Mouse (Mus musculus) gastrocnemius, adult 2 months (tissue): ENCODE measurements around the gene Fgfr2. TPM values are rescaled to one million over a fixed set of nuclear protein-coding genes. Genes with fewer than 3 reads are reported as not detected.

ENCODE experiments used
- DNase-seq: peaks from one replicate; pipeline ENCODE4 v3.0.0; 2022
- H3K27ac ChIP-seq: fragments of 200-600 bp; 2 replicates; pipeline ENCODE4 v1.8.1; 2022; ENCODE audit warnings: mild to moderate bottlenecking
- H3K4me3 ChIP-seq: fragments of 200-600 bp; 2 replicates; pipeline ENCODE4 v1.8.1; 2022; ENCODE audit warnings: mild to moderate bottlenecking, moderate library complexity
- CTCF ChIP-seq: fragments of 200-600 bp; IDR thresholded peaks from 2 replicates; pipeline ENCODE4 v1.8.1; 2022; ENCODE audit warnings: antibody characterized with exemption, mild to moderate bottlenecking, moderate library complexity
- intact Hi-C: fragments of 180-260 bp; cut with DNase I; formaldehyde crosslinking; loops from one replicate; pipeline ENCODE4 v1.15.1; 2025
- total RNA-seq, 2 experiments: library from RNA; stranded (reverse); gene quantifications; 2 replicates each; pipeline ENCODE4 v1.2.3; 2021

The Fgfr2 gene
- total RNA-seq, 2 experiments from 2014 or later = 0.15 to 0.33 TPM

- Histone ChIP-seq H3K27ac (no peak overlapping the region), H3K4me3 (no peak overlapping the region)
- no peak for DNase-seq
- TF ChIP-seq CTCF = no peak
- intact Hi-C loops = no loop called here
Measured at GRCm38 (mm10) chr7:130793671-130794070, 2329.5 kb downstream of the Fgfr2 start.

GRCm38 (mm10) chr7:130789456-130789855 lies 2333.7 kb downstream of the Fgfr2 start:
- intact Hi-C loops = no loop called here
- no peak for DNase-seq
- TF ChIP-seq CTCF = no peak
- Histone ChIP-seq H3K4me3 (no peak overlapping the region), H3K27ac (no peak overlapping the region)

- DNase-seq = no peak
- no peak overlapping the region for H3K27ac ChIP-seq
- H3K4me3 ChIP-seq = no peak overlapping the region
- TF ChIP-seq CTCF = no peak
- intact Hi-C loops = no loop called here
Measured at GRCm38 (mm10) chr7:130788950-130789349, 2334.2 kb downstream of the Fgfr2 start.

- H3K4me3 ChIP-seq = no peak overlapping the region
- TF ChIP-seq CTCF = no peak
- H3K27ac ChIP-seq = no peak overlapping the region
- intact Hi-C loops = no loop called here
- DNase-seq = no peak
Measured at GRCm38 (mm10) chr7:130787537-130787936, 2335.6 kb downstream of the Fgfr2 start.

- intact Hi-C loops = no loop called here
- no peak for TF ChIP-seq CTCF
Measured at GRCm38 (mm10) chr7:130786708-130787107, 2336.4 kb downstream of the Fgfr2 start.

GRCm38 (mm10) chr7:130785923-130786575 lies 2337.1 kb downstream of the Fgfr2 start:
- no peak for TF ChIP-seq CTCF
- peak overlapping the region; percentile 29; the same call in 1 of the 2 replicates for H3K27ac ChIP-seq
- H3K4me3 ChIP-seq = no peak overlapping the region
- DNase-seq = no peak
- intact Hi-C loops = no loop called here

More at GRCm38 (mm10) chr7:130786708-130787107, 2336.4 kb downstream of the Fgfr2 start:
- no peak for DNase-seq
- Histone ChIP-seq H3K27ac (peak overlapping the region; percentile 29; the same call in 1 of the 2 replicates), H3K4me3 (no peak overlapping the region)

GRCm38 (mm10) chr7:130782501-130783050 lies 2340.6 kb downstream of the Fgfr2 start:
- no peak for TF ChIP-seq CTCF
- intact Hi-C loops = no loop called here
- Histone ChIP-seq H3K4me3 (no peak overlapping the region), H3K27ac (peak overlapping the region; percentile 78)
- DNase-seq = peak; percentile 51

- intact Hi-C loops = no loop called here
- H3K27ac ChIP-seq = peak overlapping the region; percentile 78
- no peak overlapping the region for H3K4me3 ChIP-seq
- peak; percentile 76 for DNase-seq
- no peak for TF ChIP-seq CTCF
Measured at GRCm38 (mm10) chr7:130780866-130781419, 2342.2 kb downstream of the Fgfr2 start.

GRCm38 (mm10) chr7:130773914-130774630 lies 2349.1 kb downstream of the Fgfr2 start, which contains the start of gene Btbd16:
Gene Btbd16, plus strand, starts transcription at chr7:130774069.
- intact Hi-C loops = loop anchor here (1.0 to 10.0 kb wide), 3 partner anchors 53 to 271 kb away; no protein-coding TSS in a partner anchor
- H3K4me3 ChIP-seq = no peak within 1 kb of the TSS
- no peak within 1 kb of the TSS for H3K27ac ChIP-seq
- no peak for TF ChIP-seq CTCF
- no peak for DNase-seq

GRCm38 (mm10) chr7:130773171-130773830 lies 2349.8 kb downstream of the Fgfr2 start:
- peak; percentile 81 for TF ChIP-seq CTCF
- DNase-seq = peak; percentile 56
- H3K27ac ChIP-seq = no peak overlapping the region
- no peak overlapping the region for H3K4me3 ChIP-seq
- intact Hi-C loops = loop anchor here (1.0 to 10.0 kb wide), 3 partner anchors 54 to 272 kb away; no protein-coding TSS in a partner anchor

- Histone ChIP-seq H3K27ac (peak overlapping the region; percentile 48; the same call in 1 of the 2 replicates), H3K4me3 (no peak overlapping the region)
- intact Hi-C loops = loop anchor here (5.0 to 10.0 kb wide), 2 partner anchors 57 to 274 kb away; no protein-coding TSS in a partner anchor
- peak; percentile 96 for TF ChIP-seq CTCF
- DNase-seq = peak; percentile 82
Measured at GRCm38 (mm10) chr7:130770707-130771106, 2352.4 kb downstream of the Fgfr2 start.

GRCm38 (mm10) chr7:130768151-130768550 lies 2355.0 kb downstream of the Fgfr2 start:
- no peak for TF ChIP-seq CTCF
- no peak overlapping the region for H3K27ac ChIP-seq
- intact Hi-C loops = loop anchor here (10.0 kb wide), 1 partner anchor 233 kb away; no protein-coding TSS in a partner anchor
- H3K4me3 ChIP-seq = no peak overlapping the region
- no peak for DNase-seq
